Mouse (Mus musculus) CH12.LX (cell line): Measurements from ENCODE around the gene Cela3a.

Experiments used
- BHLHE40 ChIP-seq: IDR thresholded peaks from 2 replicates; pipeline ENCODE4 v1.6.1; 2011; ENCODE audit warnings: mild to moderate bottlenecking, low read depth, low read length, improper control_type of control experiment
- CTCF ChIP-seq, 2 experiments: IDR thresholded peaks in 1 of 2; conservative IDR thresholded peaks in 1 of 2; 2 replicates each; pipeline ENCODE4 v1.5.1; 2011 to 2012; ENCODE audit warnings: low read depth in 2 of 2, low read length in 2 of 2, improper control_type of control experiment in 1 of 2, inconsistent platforms in 1 of 2, mild to moderate bottlenecking in 1 of 2, moderate library complexity in 1 of 2
- ETS1 ChIP-seq: conservative IDR thresholded peaks from 2 replicates; pipeline ENCODE4 v1.6.1; 2012; ENCODE audit warnings: low read depth, mild to moderate bottlenecking, inconsistent platforms, low read length, improper control_type of control experiment, moderate library complexity
- HCFC1 ChIP-seq: IDR thresholded peaks from 2 replicates; pipeline ENCODE4 v1.6.1; 2012; ENCODE audit warnings: low read depth, mild to moderate bottlenecking, inconsistent platforms, low read length, improper control_type of control experiment
- KAT2A ChIP-seq: IDR thresholded peaks from 2 replicates; pipeline ENCODE4 v1.6.1; 2012; ENCODE audit warnings: low read length, improper control_type of control experiment, inconsistent platforms; ENCODE audit not compliant: insufficient replicate concordance
- MAX ChIP-seq: IDR thresholded peaks from 2 replicates; pipeline ENCODE4 v1.6.1; 2011; ENCODE audit warnings: low read length, improper control_type of control experiment
- POLR2A ChIP-seq: IDR thresholded peaks from 2 replicates; pipeline ENCODE4 v1.6.1; 2011; ENCODE audit warnings: low read depth, mild to moderate bottlenecking, improper control_type of control experiment, low read length
- POLR2AphosphoS2 ChIP-seq: IDR thresholded peaks from 2 replicates; pipeline ENCODE4 v1.6.1; 2011; ENCODE audit warnings: low read depth, low read length, improper control_type of control experiment
- RAD21 ChIP-seq: IDR thresholded peaks from 2 replicates; pipeline ENCODE4 v1.6.1; 2011; ENCODE audit warnings: low read depth, mild to moderate bottlenecking, low read length, improper control_type of control experiment, moderate library complexity
- TCF12 ChIP-seq: IDR thresholded peaks from 2 replicates; pipeline ENCODE4 v1.6.1; 2014; ENCODE audit warnings: low read depth, mild to moderate bottlenecking, inconsistent platforms, low read length, improper control_type of control experiment
- UBTF ChIP-seq: IDR thresholded peaks from 2 replicates; pipeline ENCODE4 v1.6.1; 2012; ENCODE audit warnings: low read depth, mild to moderate bottlenecking, inconsistent platforms, low read length, improper control_type of control experiment, moderate library complexity
- USF1 ChIP-seq: IDR thresholded peaks from 2 replicates; pipeline ENCODE4 v1.6.1; 2014; ENCODE audit warnings: low read depth, mild to moderate bottlenecking, inconsistent platforms, low read length, improper control_type of control experiment
- ZKSCAN1 ChIP-seq: IDR thresholded peaks from 2 replicates; pipeline ENCODE4 v1.6.1; 2012; ENCODE audit warnings: low read depth, inconsistent platforms, low read length, improper control_type of control experiment, borderline replicate concordance
- ZMIZ1 ChIP-seq: IDR thresholded peaks from 2 replicates; pipeline ENCODE4 v1.6.1; 2012; ENCODE audit warnings: low read depth, mild to moderate bottlenecking, inconsistent platforms, low read length, improper control_type of control experiment

GRCm38 (mm10) chr4:137392874-137393273, 16.7 kb downstream of the Cela3a start:
- no peak for TF ChIP-seq CTCF (conservative IDR thresholded peaks at IDR 0.05 in 1 of 2, IDR thresholded peaks at IDR 0.05 in 1 of 2; ENCODE audit: low read depth in 2 of 2, low read length in 2 of 2)
- TF ChIP-seq KAT2A, result no peak
- TF ChIP-seq MAX, result no peak
- no peak for TF ChIP-seq HCFC1
- TF ChIP-seq POLR2A, result no peak
- no peak for TF ChIP-seq RAD21
- TF ChIP-seq ZKSCAN1, result no peak
- no peak for TF ChIP-seq UBTF
- TF ChIP-seq USF1, result no peak
- TF ChIP-seq TCF12, result no peak
- TF ChIP-seq ETS1, result no peak
- no peak for TF ChIP-seq ZMIZ1
- no peak for TF ChIP-seq POLR2AphosphoS2
- no peak for TF ChIP-seq BHLHE40
